Mouse (Mus musculus) regulatory T cell (primary cell): ENCODE measurements at regions not wholly inside any gene's neighbourhood (a gene's known extent, or its start where the extent isn't known, plus 50 kb on each side); places are given as distances from the start of the nearest gene placed in this dataset.

Experiments used
- in situ Hi-C: fragments of 300-600 bp; cut with MboI, MseI; formaldehyde crosslinking; loops from one replicate; pipeline ENCODE4 v1.15.1; 2025; ENCODE audit warnings: high pct_unique_total_duplicates

GRCm38 (mm10) chr10:99366162-99366561 is 103.1 kb downstream of the Dusp6 start:
- in situ Hi-C loops = loop anchor here (5.0 kb wide), 1 partner anchor 44 kb away; no protein-coding TSS in a partner anchor

- in situ Hi-C loops = loop anchor here (5.0 kb wide), 1 partner anchor 45 kb away; no protein-coding TSS in a partner anchor
These were observed 104.7 kb downstream of the Dusp6 start for GRCm38 (mm10) chr10:99367757-99368156.

DNA sequence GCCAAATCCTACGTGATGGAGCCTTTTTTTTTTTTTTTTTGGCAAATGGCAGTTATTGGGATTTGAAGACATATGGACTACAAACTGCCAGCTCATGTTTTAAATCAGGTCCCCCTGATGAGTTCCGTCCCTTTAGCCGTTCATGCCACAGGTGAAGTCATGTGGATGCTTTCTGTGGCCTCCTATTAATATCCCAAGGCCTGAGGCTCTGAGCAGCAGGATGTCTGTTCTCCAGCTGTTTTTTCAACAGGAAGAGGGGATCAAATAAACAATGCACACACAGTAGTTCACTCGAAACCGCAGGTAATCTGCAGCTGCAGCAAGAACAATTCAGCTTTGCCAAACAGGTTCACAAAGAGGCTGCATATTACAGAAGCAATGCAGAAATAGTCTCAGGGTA is 112.1 kb downstream of the Dusp6 start:
- in situ Hi-C loops = loop anchor here (10.0 kb wide), 1 partner anchor 180 kb away; no protein-coding TSS in a partner anchor

DNA sequence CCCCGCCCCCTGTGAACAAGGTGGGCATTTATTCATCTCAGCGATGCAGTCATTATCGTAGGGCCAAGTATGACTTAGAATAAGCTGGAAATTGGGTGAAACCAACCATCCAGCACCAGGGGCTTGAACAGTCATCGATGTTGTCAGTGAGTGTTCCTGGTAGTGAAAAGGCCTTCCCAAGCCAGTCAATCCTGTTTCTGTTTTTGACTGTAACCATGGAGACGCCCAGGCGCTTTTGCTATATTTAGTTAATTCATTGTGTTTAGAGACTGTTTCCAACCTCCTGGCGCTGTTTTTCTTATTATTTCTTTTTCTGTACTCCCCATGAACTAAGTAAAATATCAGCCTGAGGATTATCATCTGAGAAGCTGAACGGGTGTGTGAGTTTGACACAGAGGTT is 113.4 kb downstream of the Dusp6 start:
- in situ Hi-C loops = loop anchor here (10.0 kb wide), 1 partner anchor 182 kb away; no protein-coding TSS in a partner anchor

GRCm38 (mm10) chr10:99377548-99377947 is 114.5 kb downstream of the Dusp6 start:
- in situ Hi-C loops = loop anchor here (10.0 kb wide), 1 partner anchor 183 kb away; no protein-coding TSS in a partner anchor

GRCm38 (mm10) chr10:99379156-99379555 is 116.1 kb downstream of the Dusp6 start:
- in situ Hi-C loops = loop anchor here (10.0 kb wide), 1 partner anchor 184 kb away; no protein-coding TSS in a partner anchor

- in situ Hi-C loops = no loop called here
These were observed 117.1 kb downstream of the Dusp6 start for GRCm38 (mm10) chr10:99380170-99380569.

GRCm38 (mm10) chr10:99383028-99383427 is 120.0 kb downstream of the Dusp6 start:
- in situ Hi-C loops = no loop called here

- in situ Hi-C loops = no loop called here
These were observed 121.3 kb downstream of the Dusp6 start for GRCm38 (mm10) chr10:99384366-99384765.

DNA sequence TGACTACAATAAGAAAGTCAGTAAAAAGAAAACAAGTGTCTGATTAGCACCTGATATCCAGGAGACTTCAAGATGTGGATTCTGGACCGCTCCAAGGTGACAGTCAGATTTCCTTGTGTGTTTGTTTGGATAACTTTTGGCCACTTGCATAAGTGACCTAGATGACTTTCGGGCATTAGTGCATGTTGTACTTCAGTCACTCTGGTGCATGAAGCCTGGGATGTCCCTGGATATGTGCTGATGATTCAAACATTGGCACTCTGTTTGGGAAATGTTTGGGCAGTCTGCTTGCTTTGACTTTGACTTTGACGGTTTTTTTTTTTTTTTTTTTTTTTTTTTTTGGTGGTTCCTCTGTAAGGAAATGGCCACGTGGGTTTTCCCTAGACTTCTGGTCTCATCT is 121.8 kb downstream of the Dusp6 start:
- in situ Hi-C loops = no loop called here

- in situ Hi-C loops = no loop called here
These were observed 122.8 kb downstream of the Dusp6 start for GRCm38 (mm10) chr10:99385854-99386253.

DNA sequence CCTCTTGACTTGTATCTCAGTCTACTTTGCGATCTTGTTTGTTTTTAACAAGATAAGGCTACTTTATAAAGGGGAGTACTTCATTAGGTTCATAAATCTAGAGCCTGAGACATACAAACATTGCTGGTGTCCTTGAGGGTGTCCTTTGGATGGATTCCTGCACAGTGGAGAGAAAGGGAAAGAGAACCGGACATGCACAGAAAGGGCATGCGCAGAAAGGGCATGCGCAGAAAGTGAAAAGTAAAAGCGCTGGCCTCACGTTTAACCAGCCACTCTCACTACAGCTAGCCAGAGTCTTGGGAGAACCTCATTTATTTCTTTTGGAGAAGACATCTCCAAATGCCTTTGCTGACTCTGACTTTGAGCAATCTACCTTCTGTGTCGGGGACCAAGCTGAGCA is 125.5 kb downstream of the Dusp6 start:
- in situ Hi-C loops = no loop called here

- in situ Hi-C loops = no loop called here
These were observed 126.0 kb downstream of the Dusp6 start for GRCm38 (mm10) chr10:99388986-99389385.

DNA sequence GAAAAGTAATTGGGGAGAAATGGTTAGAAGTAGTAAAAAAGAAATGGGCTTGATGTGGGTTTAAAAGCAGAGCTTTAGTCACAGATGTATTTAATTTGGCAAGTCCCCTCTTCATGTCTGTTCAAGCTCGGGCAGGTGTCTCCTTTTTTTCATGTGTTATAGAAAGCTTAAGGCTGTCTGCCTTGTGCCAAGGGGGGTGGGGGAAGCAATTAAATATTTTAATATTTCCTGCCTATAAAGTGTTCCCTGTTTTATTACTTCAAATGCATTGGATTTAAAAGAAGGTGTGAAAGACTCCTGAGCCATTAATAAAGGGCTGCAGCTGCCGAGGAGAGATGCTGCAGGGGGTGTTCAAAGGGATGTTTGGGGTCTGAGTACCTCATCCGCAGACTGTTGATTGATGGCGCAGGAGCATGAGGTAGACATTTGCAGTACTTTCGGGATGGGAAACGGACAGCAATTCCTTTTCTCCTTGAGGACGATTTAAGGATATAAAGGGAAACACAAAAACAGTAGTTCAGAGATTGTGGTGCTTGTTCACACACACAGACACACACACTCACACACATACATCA is 127.7 kb downstream of the Dusp6 start:
- in situ Hi-C loops = no loop called here

GRCm38 (mm10) chr10:99391725-99392124 is 128.7 kb downstream of the Dusp6 start:
- in situ Hi-C loops = no loop called here

DNA sequence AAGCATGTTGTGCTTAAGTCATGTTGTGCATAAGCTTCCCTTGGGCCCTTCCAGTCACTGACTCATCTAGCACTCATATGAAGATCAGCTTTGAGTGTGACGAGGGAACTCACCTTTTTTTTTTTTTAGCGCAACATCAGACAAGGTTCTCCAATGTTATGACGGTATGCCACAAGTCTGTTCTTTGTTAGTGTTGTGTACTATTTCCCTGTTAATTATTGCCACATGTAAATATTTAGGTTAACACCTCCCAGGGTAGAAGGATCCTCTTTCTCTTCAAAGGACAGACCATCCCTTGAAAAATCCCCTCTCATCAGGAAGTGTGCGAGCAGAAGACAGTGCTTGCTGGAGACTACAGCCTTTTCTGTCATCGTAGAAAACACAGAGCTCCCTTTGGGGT is 129.9 kb downstream of the Dusp6 start:
- in situ Hi-C loops = no loop called here

- in situ Hi-C loops = no loop called here
These were observed 130.5 kb downstream of the Dusp6 start for GRCm38 (mm10) chr10:99393523-99393922.

GRCm38 (mm10) chr10:99395411-99395810 is 132.4 kb downstream of the Dusp6 start:
- in situ Hi-C loops = loop anchor here (5.0 kb wide), 1 partner anchor 62 kb away; no protein-coding TSS in a partner anchor

GRCm38 (mm10) chr10:99396630-99397029 is 133.6 kb downstream of the Dusp6 start:
- in situ Hi-C loops = loop anchor here (5.0 kb wide), 1 partner anchor 61 kb away; no protein-coding TSS in a partner anchor

DNA sequence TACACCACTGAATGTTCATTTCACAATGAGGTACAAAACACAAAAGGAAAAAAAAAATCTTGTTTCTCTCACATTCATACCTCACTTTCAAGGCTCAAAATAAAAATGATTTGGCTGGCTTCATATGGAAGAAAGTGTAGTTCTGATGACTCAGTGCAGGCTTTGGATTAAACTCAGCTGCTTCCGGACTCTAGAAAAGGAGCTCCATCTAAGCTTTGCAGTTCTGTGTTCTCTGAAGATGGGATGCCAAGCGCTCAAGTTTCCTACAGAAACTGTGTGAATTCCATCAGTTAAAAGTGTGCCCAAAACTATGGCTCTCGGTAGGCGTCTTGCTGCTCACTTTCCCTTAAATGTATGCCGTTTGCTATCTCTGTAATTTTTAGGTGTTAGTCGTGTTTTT is 137.0 kb downstream of the Dusp6 start:
- in situ Hi-C loops = no loop called here

GRCm38 (mm10) chr10:99406764-99407163 is 143.7 kb downstream of the Dusp6 start:
- in situ Hi-C loops = no loop called here

DNA sequence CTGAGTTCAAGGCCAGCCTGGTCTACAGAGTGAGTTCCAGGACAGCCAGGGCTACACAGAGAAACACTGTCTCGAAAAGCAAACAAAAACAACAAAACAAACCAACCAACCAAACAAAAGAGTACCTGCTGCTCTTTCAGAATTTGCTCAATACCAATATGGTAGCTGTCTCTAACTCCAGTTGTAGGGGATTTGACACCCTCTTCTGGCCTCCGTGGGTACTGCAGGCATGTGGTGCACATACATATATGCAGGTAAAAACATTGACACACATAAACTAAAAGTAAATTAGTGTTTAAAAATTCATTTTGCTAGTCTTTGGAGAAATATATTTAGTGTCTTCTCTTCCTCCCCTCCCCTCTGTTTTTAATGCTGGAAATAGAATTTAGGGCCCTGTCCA is 145.8 kb downstream of the Dusp6 start:
- in situ Hi-C loops = no loop called here

DNA sequence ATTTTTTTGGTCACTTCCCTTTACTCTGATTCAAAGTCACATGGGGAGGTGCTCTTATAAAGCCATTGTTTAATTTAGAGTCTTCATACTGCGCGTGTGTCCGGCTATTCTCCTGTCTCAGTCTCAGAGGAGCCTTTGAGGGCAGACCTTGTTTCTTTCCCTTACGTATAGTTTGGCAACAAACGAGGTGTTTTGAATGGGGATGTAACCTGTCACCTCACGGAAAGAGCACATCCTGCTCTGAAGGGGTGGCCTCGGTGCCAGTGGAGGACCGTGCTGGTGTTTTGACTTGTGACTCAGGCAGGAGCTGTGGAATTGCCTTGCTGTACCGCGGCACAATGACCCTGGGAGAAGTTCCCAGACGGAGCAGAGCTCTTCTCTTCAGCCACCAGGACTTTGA is 146.7 kb downstream of the Dusp6 start:
- in situ Hi-C loops = no loop called here

DNA sequence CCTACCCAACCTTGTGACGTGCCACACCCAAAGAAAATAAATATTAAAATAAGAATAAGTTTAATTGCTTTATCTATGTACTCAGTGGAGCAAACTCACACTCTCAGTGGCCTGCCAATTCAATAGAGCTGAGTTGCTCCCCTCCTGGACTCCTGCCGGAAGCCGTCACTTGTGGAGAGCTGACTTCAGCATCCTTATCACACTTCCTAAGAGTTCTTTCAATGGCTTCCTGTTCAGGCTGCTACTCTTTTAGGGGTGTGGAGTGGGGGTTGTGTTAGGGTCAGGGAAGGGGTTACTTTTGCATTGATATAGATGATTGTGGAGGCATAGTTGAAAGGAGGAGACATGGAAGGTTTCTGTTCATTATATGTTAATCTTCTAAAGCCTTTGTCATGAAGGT is 147.7 kb downstream of the Dusp6 start:
- in situ Hi-C loops = no loop called here
